Mouse (Mus musculus) embryonic facial prominence, embryonic 15.5 days (tissue): Measurements from ENCODE around the gene Olfr318. TPM values are rescaled to one million over a fixed set of nuclear protein-coding genes. Genes with fewer than 3 reads are reported as not detected.

Source experiments
- ATAC-seq: fragments of 200-750 bp; cut with Nextera tagmentation; 2 replicates; pipeline ENCODE4 v1.8.0; 2017; ENCODE audit warnings: low read depth, moderate TSS enrichment; ENCODE audit not compliant: insufficient number of reproducible peaks, low FRiP score, low TSS enrichment
- H3K27ac ChIP-seq: fragments of 300-500 bp; sonication (generic); replicated peaks from 2 replicates; pipeline ENCODE4 v1.5.1; 2015; ENCODE audit warnings: mild to moderate bottlenecking, inconsistent platforms
- H3K27me3 ChIP-seq: fragments of 300-500 bp; sonication (generic); 2 replicates; pipeline ENCODE4 v1.6.1; 2015; ENCODE audit warnings: inconsistent platforms
- H3K36me3 ChIP-seq: fragments of 300-500 bp; sonication (generic); 2 replicates; pipeline ENCODE4 v1.6.1; 2015; ENCODE audit warnings: mild to moderate bottlenecking, inconsistent platforms
- H3K4me1 ChIP-seq: fragments of 300-500 bp; sonication (generic); 2 replicates; pipeline ENCODE4 v1.6.1; 2015; ENCODE audit warnings: inconsistent platforms
- H3K4me2 ChIP-seq: fragments of 300-500 bp; sonication (generic); replicated peaks from 2 replicates; pipeline ENCODE4 v1.6.1; 2015; ENCODE audit warnings: mild to moderate bottlenecking, inconsistent platforms
- H3K4me3 ChIP-seq: fragments of 300-500 bp; sonication (generic); replicated peaks from 2 replicates; pipeline ENCODE4 v1.5.1; 2015; ENCODE audit warnings: mild to moderate bottlenecking, inconsistent platforms
- H3K9ac ChIP-seq: fragments of 300-500 bp; sonication (generic); 2 replicates; pipeline ENCODE4 v1.6.1; 2015; ENCODE audit warnings: inconsistent platforms
- H3K9me3 ChIP-seq: fragments of 300-500 bp; sonication (generic); replicated peaks from 2 replicates; pipeline ENCODE4 v1.6.1; 2016; ENCODE audit warnings: inconsistent platforms
- WGBS: fragments of 180-500 bp; shearing (Covaris S2); methylation state at CpG from one replicate; pipeline ENCODE4 v1.1.7; 2015; 5-methylcytosine and 5-hydroxymethylcytosine counted together
- polyA plus RNA-seq: library from polyadenylated mRNA; unstranded; fragments of >200 nt; fragmentation: Nextera tagmentation; extraction: Ambion mirVana; gene quantifications from 2 replicates; pipeline ENCODE4 v1.2.1, GENCODE M21; 2015

The Olfr318 gene
- polyA plus RNA-seq, 1 experiment from 2014 or later = not detected

DNA sequence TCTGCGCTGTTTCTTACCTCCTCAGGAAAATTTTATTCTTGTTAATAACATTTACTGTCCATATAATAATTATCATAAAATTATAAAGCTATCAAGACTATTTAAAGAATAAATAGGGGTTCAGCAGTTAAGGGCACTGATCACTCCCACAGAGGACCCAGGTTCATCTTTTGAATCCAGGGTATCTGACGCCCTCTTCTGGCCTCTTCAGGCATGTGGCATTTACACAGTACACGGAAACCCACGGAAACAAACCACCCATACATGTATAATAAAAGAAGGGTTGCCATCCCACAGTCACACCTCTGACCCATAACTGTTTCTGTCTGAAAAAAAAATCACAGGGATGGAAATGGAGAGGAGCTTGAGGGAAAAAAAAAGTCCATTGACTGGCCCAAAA, 52.0 kb downstream of the Olfr318 start:
- H3K4me1 ChIP-seq = no peaks in the 10 kb centered on the region
- no peak overlapping the region for H3K27ac ChIP-seq
- H3K9me3 ChIP-seq = no peaks in the 10 kb centered on the region
- H3K4me3 ChIP-seq = no peak overlapping the region
- H3K36me3 ChIP-seq = no peaks in the 10 kb centered on the region
- 50% methylated on average over 4 of the region's 4 CpGs for WGBS
- H3K27me3 ChIP-seq = no peaks in the 10 kb centered on the region
- H3K4me2 ChIP-seq = no peak overlapping the region
- no peak overlapping the region for H3K9ac ChIP-seq
- ATAC-seq = no peak

DNA sequence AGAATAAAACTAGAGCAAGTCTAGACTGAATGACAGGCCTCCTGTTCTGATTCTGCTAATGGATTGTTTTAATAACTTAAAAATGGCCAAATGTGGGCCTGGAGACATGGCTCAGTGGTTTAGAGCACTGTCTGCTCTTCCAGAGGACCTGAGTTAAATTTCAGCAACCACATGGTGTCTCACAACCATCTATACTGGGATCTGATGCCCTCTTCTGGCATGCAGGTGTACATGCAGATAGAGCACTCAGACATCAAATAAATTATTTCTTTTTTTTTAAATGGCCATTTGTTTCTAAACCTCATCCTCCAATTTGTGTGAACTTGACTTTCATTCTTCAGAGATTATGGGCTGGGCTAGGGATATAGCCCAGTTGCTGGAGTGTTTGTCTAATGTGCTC, 54.6 kb downstream of the Olfr318 start:
- Histone ChIP-seq H3K36me3 (no peaks in the 10 kb centered on the region), H3K9ac (no peak overlapping the region), H3K4me2 (no peak overlapping the region), H3K27ac (no peak overlapping the region), H3K9me3 (no peaks in the 10 kb centered on the region), H3K4me3 (no peak overlapping the region), H3K4me1 (no peaks in the 10 kb centered on the region), H3K27me3 (no peaks in the 10 kb centered on the region)
- no peak for ATAC-seq

Other genes starting within 250 kb of the Olfr318 start
- gene Olfr332, start 231.5 kb downstream of the Olfr318 start, polyA plus RNA-seq = 0.11 and 0.31 TPM in 2 replicates
- not detected in 2 replicates for gene Olfr331, start 221.4 kb downstream of the Olfr318 start, polyA plus RNA-seq
- gene Olfr330, start 189.2 kb downstream of the Olfr318 start, polyA plus RNA-seq = 0.14 and 0.36 TPM in 2 replicates
- gene Olfr329-ps, start 177.6 kb downstream of the Olfr318 start, polyA plus RNA-seq = 0.16 TPM in 1 of 2 replicates, not detected in the other
- 0.08 TPM in 1 of 2 replicates, not detected in the other for gene Olfr328, start 168.4 kb downstream of the Olfr318 start, polyA plus RNA-seq
- gene Olfr224, start 153.5 kb downstream of the Olfr318 start, polyA plus RNA-seq = 0.12 TPM in 1 of 2 replicates, not detected in the other
- gene Olfr325, start 146.3 kb downstream of the Olfr318 start, polyA plus RNA-seq = not detected in 2 replicates
- not detected in 2 replicates for gene Olfr324, start 128.9 kb downstream of the Olfr318 start, polyA plus RNA-seq
- gene 2210407C18Rik, start 107.9 kb downstream of the Olfr318 start, polyA plus RNA-seq = not detected in 2 replicates
- gene Olfr323, start 93.5 kb downstream of the Olfr318 start, polyA plus RNA-seq = 0.12 and 0.16 TPM in 2 replicates
- gene Trim58, start 83.5 kb downstream of the Olfr318 start, polyA plus RNA-seq = 0.08 TPM in 1 of 2 replicates, not detected in the other
- 0.11 TPM in 1 of 2 replicates, not detected in the other for gene Olfr322, start 65.2 kb downstream of the Olfr318 start, polyA plus RNA-seq
- gene Olfr320, start 42.9 kb downstream of the Olfr318 start, polyA plus RNA-seq = not detected in 2 replicates
- gene Olfr319, start 24.9 kb downstream of the Olfr318 start, polyA plus RNA-seq = not detected in 2 replicates
- gene Olfr317, start 15.2 kb upstream of the Olfr318 start, polyA plus RNA-seq = 0.11 TPM in 1 of 2 replicates, not detected in the other
- 0.16 TPM in 1 of 2 replicates, not detected in the other for gene Olfr316, start 28.7 kb upstream of the Olfr318 start, polyA plus RNA-seq
- gene Olfr315, start 49.2 kb upstream of the Olfr318 start, polyA plus RNA-seq = not detected in 2 replicates
- not detected in 2 replicates for gene Olfr314, start 58.9 kb upstream of the Olfr318 start, polyA plus RNA-seq
- gene Fam183b, start 77.9 kb upstream of the Olfr318 start, polyA plus RNA-seq = 8.8 and 13.1 TPM in 2 replicates
- 0.08 TPM in 1 of 2 replicates, not detected in the other for gene Olfr313, start 91.0 kb upstream of the Olfr318 start, polyA plus RNA-seq
- not detected in 2 replicates for gene Olfr312, start 105.2 kb upstream of the Olfr318 start, polyA plus RNA-seq
- gene Olfr311, start 115.2 kb upstream of the Olfr318 start, polyA plus RNA-seq = not detected in 2 replicates
- 7.3 and 10.0 TPM in 2 replicates for gene Gm12258, start 123.1 kb upstream of the Olfr318 start, polyA plus RNA-seq
- gene 2810021J22Rik, start 143.2 kb upstream of the Olfr318 start, polyA plus RNA-seq = 7.1 and 7.2 TPM in 2 replicates
- 6.7 and 8.0 TPM in 2 replicates for gene Zfp39, start 180.2 kb upstream of the Olfr318 start, polyA plus RNA-seq
- not detected in 2 replicates for gene Btnl10, start 193.9 kb upstream of the Olfr318 start, polyA plus RNA-seq
- 243 and 249 TPM in 2 replicates for gene Rnf187, start 214.9 kb upstream of the Olfr318 start, polyA plus RNA-seq
- 43.6 and 55.8 TPM in 2 replicates for gene Hist3h2ba, start 224.9 kb upstream of the Olfr318 start, polyA plus RNA-seq
- gene Hist3h2a, start 230.7 kb upstream of the Olfr318 start, polyA plus RNA-seq = 37.0 and 38.3 TPM in 2 replicates
- gene Trim17, start 230.7 kb upstream of the Olfr318 start, polyA plus RNA-seq = 0.42 and 0.59 TPM in 2 replicates